ENCODE assay signal across 24 mouse cellular contexts in the genomic region with DNA sequence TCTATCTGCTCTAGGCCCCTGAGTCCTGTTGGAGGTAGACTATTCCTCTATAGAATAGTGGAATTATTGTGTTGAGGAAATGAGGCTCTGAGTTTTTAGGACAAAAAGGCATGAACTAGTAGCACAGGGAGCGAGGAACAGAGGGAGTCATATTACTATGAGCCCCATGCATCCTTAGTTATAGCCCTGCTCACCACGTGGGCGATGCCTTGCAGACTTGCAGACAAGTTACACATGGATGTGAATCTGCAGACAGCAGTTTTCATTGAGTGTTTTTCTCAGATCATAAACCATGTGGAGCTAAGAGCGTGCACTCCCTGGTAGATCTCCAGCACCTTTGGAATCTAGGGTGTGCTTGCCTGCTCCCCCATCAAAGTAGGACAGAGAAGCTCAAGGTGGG.
DNase-seq lines count a peak whose midpoint lies in the region; ATAC-seq and TF ChIP-seq lines count a peak whose summit lies in the region.
"Had no signal": no experiment of that assay in that cellular context is flagged by ENCODE, and none has a peak within 500 bp of the region (broad histone marks: within the 10 kb centered on the region; RNA-seq: fewer than 3 reads in every experiment).

No protein-coding gene starts in this region.

- no peak for ATAC-seq in kidney, postnatal 0 days (replicated peaks; ENCODE audit: low FRiP score, low read depth)
- no peak for ATAC-seq in embryonic facial prominence, embryonic 14.5 days (ENCODE audit: low read depth)
- ATAC-seq in limb, embryonic 14.5 days (ENCODE audit: low FRiP score, low read depth), result peak; percentile 24; the same call in 1 of the 2 replicates
- ATAC-seq: CD4-positive, CD25-positive, alpha-beta regulatory T cell, adult 4 months; forebrain, embryonic 14.5 days had no signal

- no peaks in the 10 kb centered on the region for H3K9me3 ChIP-seq in kidney, postnatal 0 days (replicated peaks; ENCODE audit: low read length)
- peaks cover 6% of the 10 kb centered on the region for H3K9me3 ChIP-seq in embryonic facial prominence, embryonic 14.5 days (ENCODE audit: control insufficient read depth, low read length)
- H3K9me3 ChIP-seq in limb, embryonic 10.5 days (replicated peaks), result no peaks in the 10 kb centered on the region
- no peaks in the 10 kb centered on the region for H3K9me3 ChIP-seq in limb, embryonic 14.5 days (ENCODE audit: control insufficient read depth, low read length)
- H3K9me3 ChIP-seq: heart, embryonic 15.5 days had no signal

- TF ChIP-seq POLR2A in limb, embryonic 14.5 days (IDR thresholded peaks at IDR 0.05; ENCODE audit: borderline replicate concordance, extremely low read depth, insufficient read depth, insufficient read length), result no peak

- no peak overlapping the region for H3K9ac ChIP-seq in kidney, postnatal 0 days (ENCODE audit: low read depth, low read length)
- H3K9ac ChIP-seq in embryonic facial prominence, embryonic 14.5 days (ENCODE audit: low read depth, low read length), result no peak overlapping the region
- H3K9ac ChIP-seq in limb, embryonic 14.5 days (ENCODE audit: low read depth, low read length, severe bottlenecking), result no peak overlapping the region
- H3K9ac ChIP-seq: heart, embryonic 15.5 days; hindbrain, embryonic 14.5 days had no signal

- H3K27me3 ChIP-seq in kidney, postnatal 0 days (ENCODE audit: insufficient read depth, low read length), result no peaks in the 10 kb centered on the region
- H3K27me3 ChIP-seq in embryonic facial prominence, embryonic 14.5 days (replicated peaks; ENCODE audit: control insufficient read depth, insufficient read depth, low read length), result no peaks in the 10 kb centered on the region
- no peaks in the 10 kb centered on the region for H3K27me3 ChIP-seq in limb, embryonic 10.5 days (ENCODE audit: low read depth, poor library complexity, severe bottlenecking)
- H3K27me3 ChIP-seq in limb, embryonic 14.5 days (ENCODE audit: control insufficient read depth, insufficient read depth, low read length), result no peaks in the 10 kb centered on the region
- H3K27me3 ChIP-seq: heart, embryonic 15.5 days had no signal

- WGBS in kidney, postnatal 0 days, result 39% methylated on average over 4 of the region's 4 CpGs
- 33% methylated on average over 4 of the region's 4 CpGs for WGBS in embryonic facial prominence, embryonic 14.5 days
- WGBS in limb, embryonic 10.5 days, result 61% methylated on average over 4 of the region's 4 CpGs
- WGBS in limb, embryonic 14.5 days, result 26% methylated on average over 4 of the region's 4 CpGs

- TF ChIP-seq CTCF in kidney, postnatal 0 days (IDR thresholded peaks at IDR 0.05; ENCODE audit: low read depth), result no peak

- no peak overlapping the region for H3K4me3 ChIP-seq in kidney, postnatal 0 days (replicated peaks; ENCODE audit: low read depth, low read length)
- no peak overlapping the region for H3K4me3 ChIP-seq in embryonic facial prominence, embryonic 14.5 days (ENCODE audit: low read depth, low read length)
- H3K4me3 ChIP-seq in limb, embryonic 10.5 days, result no peak overlapping the region
- H3K4me3 ChIP-seq in limb, embryonic 14.5 days (replicated peaks; ENCODE audit: low read length), result no peak overlapping the region
- H3K4me3 ChIP-seq: erythroblast, embryonic 14.5 days; forebrain, embryonic 10.5 days; heart, embryonic 15.5 days had no signal

- H3K27ac ChIP-seq in kidney, postnatal 0 days, result no peak overlapping the region
- H3K27ac ChIP-seq in embryonic facial prominence, embryonic 14.5 days (replicated peaks; ENCODE audit: low read depth, low read length), result no peak overlapping the region; the same call in 1 of the 2 replicates
- peak overlapping the region; percentile 54; the same call in 1 of the 2 replicates for H3K27ac ChIP-seq in limb, embryonic 10.5 days
- no peak overlapping the region for H3K27ac ChIP-seq in limb, embryonic 14.5 days (replicated peaks; ENCODE audit: low read depth, low read length)
- H3K27ac ChIP-seq: forebrain, embryonic 10.5 days; heart, embryonic 15.5 days; hindbrain, embryonic 14.5 days had no signal

- H3K4me1 ChIP-seq in kidney, postnatal 0 days (replicated peaks; ENCODE audit: insufficient read depth, low read length), result peaks cover 7% of the 10 kb centered on the region; the same call in 1 of the 2 replicates
- peaks cover 33% of the 10 kb centered on the region for H3K4me1 ChIP-seq in embryonic facial prominence, embryonic 14.5 days (ENCODE audit: control insufficient read depth, insufficient read depth, low read length)
- peaks cover 63% of the 10 kb centered on the region for H3K4me1 ChIP-seq in limb, embryonic 10.5 days
- H3K4me1 ChIP-seq in limb, embryonic 14.5 days (ENCODE audit: control insufficient read depth, insufficient read depth, low read length), result peaks cover 52% of the 10 kb centered on the region

- H3K36me3 ChIP-seq in kidney, postnatal 0 days (ENCODE audit: insufficient read depth, low read length), result 0 out of 2 replicates have a peak, but pooled peaks cover 5% of the 10 kb centered on the region
- H3K36me3 ChIP-seq in embryonic facial prominence, embryonic 14.5 days (ENCODE audit: control insufficient read depth, insufficient read depth, low read length), result 0 out of 2 replicates have a peak, but pooled peaks cover 7% of the 10 kb centered on the region
- peaks cover 50% of the 10 kb centered on the region for H3K36me3 ChIP-seq in limb, embryonic 10.5 days
- peaks cover 5% of the 10 kb centered on the region for H3K36me3 ChIP-seq in limb, embryonic 14.5 days (ENCODE audit: control insufficient read depth, insufficient read depth, low read length)
- H3K36me3 ChIP-seq: G1E had no signal

- peak; percentile 59 for DNase-seq in kidney, postnatal 0 days (ENCODE audit: low spot score)
- DNase-seq in kidney, postnatal 14 days, result no peak
- peak; percentile 69 for DNase-seq in embryonic facial prominence, embryonic 14.5 days (ENCODE audit: low spot score)
- DNase-seq in limb, embryonic 10.5 days (ENCODE audit: low spot score), result peak; percentile 40
- DNase-seq in limb, embryonic 14.5 days (ENCODE audit: low spot score), result no peak
- DNase-seq in lung, postnatal 36 days, result no peak
- no peak for DNase-seq in urinary bladder, postnatal 36 days (ENCODE audit: low spot score in 2 of 2)
- DNase-seq in thymus, postnatal 4 days, result no peak
- DNase-seq: adrenal gland, postnatal 10 days; B cell, adult 2 months; cerebellum, adult 11 months; cerebellum, adult 8-10 months; cerebellum, postnatal 25 days; gastrocnemius, postnatal 36 days; heart, adult 11 months; heart, postnatal 14 days had no signal

- no peak overlapping the region for H3K4me2 ChIP-seq in kidney, postnatal 0 days (ENCODE audit: low read length)
- H3K4me2 ChIP-seq in embryonic facial prominence, embryonic 14.5 days (ENCODE audit: low read depth, low read length), result no peak overlapping the region
- no peak overlapping the region for H3K4me2 ChIP-seq in limb, embryonic 14.5 days (replicated peaks; ENCODE audit: low read depth, low read length, severe bottlenecking)
- H3K4me2 ChIP-seq: heart, embryonic 11.5 days; heart, embryonic 15.5 days; hindbrain, embryonic 14.5 days had no signal

Comparison
In these comparisons a context has a peak if more than half of its experiments do, and no peak if none do; other contexts are left out.
1. DNase-seq: peak in kidney, postnatal 0 days (single experiment), embryonic facial prominence, embryonic 14.5 days (single experiment) and limb, embryonic 10.5 days (single experiment); none in kidney, postnatal 14 days (single experiment), limb, embryonic 14.5 days (single experiment), lung, postnatal 36 days (single experiment), urinary bladder, postnatal 36 days (0 of 2) and thymus, postnatal 4 days (single experiment).